Mouse (Mus musculus): ENCODE measurements around the gene Rarb.

The Rarb gene

GRCm38 (mm10) chr14:16735331-16736012 lies 83.5 kb downstream of the Rarb start:
- no peak for DNase-seq (ENCODE audit: low spot score in 2 of 2)

- no peak for DNase-seq (ENCODE audit: low spot score in 2 of 2)
These were observed 85.2 kb downstream of the Rarb start for GRCm38 (mm10) chr14:16733595-16734298.

GRCm38 (mm10) chr14:16732054-16732453 lies 86.9 kb downstream of the Rarb start:
- DNase-seq (ENCODE audit: low spot score in 2 of 2): no peak

- DNase-seq (ENCODE audit: low spot score in 2 of 2): no peak
These were observed 90.6 kb downstream of the Rarb start for GRCm38 (mm10) chr14:16728175-16728838.

GRCm38 (mm10) chr14:16723991-16724390 lies 95.0 kb downstream of the Rarb start:
- no peak for DNase-seq (ENCODE audit: low spot score in 2 of 2)

GRCm38 (mm10) chr14:16717821-16718220 lies 101.1 kb downstream of the Rarb start:
- no peak for DNase-seq (ENCODE audit: low spot score in 2 of 2)

- no peak for DNase-seq (ENCODE audit: low spot score in 2 of 2)
These were observed 104.5 kb downstream of the Rarb start for GRCm38 (mm10) chr14:16714344-16714955.

- no peak for DNase-seq (ENCODE audit: low spot score in 2 of 2)
These were observed 105.2 kb downstream of the Rarb start for GRCm38 (mm10) chr14:16713773-16714172.

- no peak for DNase-seq (ENCODE audit: low spot score in 2 of 2)
These were observed 119.7 kb downstream of the Rarb start for GRCm38 (mm10) chr14:16699228-16699627.

- no peak for DNase-seq (ENCODE audit: low spot score in 2 of 2)
These were observed 123.4 kb downstream of the Rarb start for GRCm38 (mm10) chr14:16695453-16696120.

GRCm38 (mm10) chr14:16678335-16678734 lies 140.6 kb downstream of the Rarb start:
- DNase-seq (ENCODE audit: low spot score in 2 of 2): no peak

GRCm38 (mm10) chr14:16677081-16677480 lies 141.9 kb downstream of the Rarb start:
- DNase-seq (ENCODE audit: low spot score in 2 of 2): no peak

GRCm38 (mm10) chr14:16670571-16670970 lies 148.4 kb downstream of the Rarb start:
- DNase-seq (ENCODE audit: low spot score in 2 of 2): no peak

GRCm38 (mm10) chr14:16639153-16639943 lies 179.6 kb downstream of the Rarb start:
- DNase-seq (ENCODE audit: low spot score in 2 of 2): no peak

GRCm38 (mm10) chr14:16613975-16614374 lies 205.0 kb downstream of the Rarb start:
- no peak for DNase-seq (ENCODE audit: low spot score in 2 of 2)

GRCm38 (mm10) chr14:16605480-16605879 lies 213.5 kb downstream of the Rarb start:
- DNase-seq (ENCODE audit: low spot score in 2 of 2): no peak

GRCm38 (mm10) chr14:16604469-16605064 lies 214.4 kb downstream of the Rarb start:
- no peak for DNase-seq (ENCODE audit: low spot score in 2 of 2)

- no peak for DNase-seq (ENCODE audit: low spot score in 2 of 2)
These were observed 215.8 kb downstream of the Rarb start for GRCm38 (mm10) chr14:16603040-16603590.

GRCm38 (mm10) chr14:16599224-16599623 lies 219.7 kb downstream of the Rarb start:
- DNase-seq (ENCODE audit: low spot score in 2 of 2): no peak

GRCm38 (mm10) chr14:16598074-16598501 lies 220.9 kb downstream of the Rarb start:
- DNase-seq (ENCODE audit: low spot score in 2 of 2): no peak

Data from natural killer cell, adult 2 months (primary cell).